Mouse (Mus musculus) neutrophil, adult 59 days (primary cell): Measurements from ENCODE around the gene Ada. TPM values are rescaled to one million over a fixed set of nuclear protein-coding genes. Genes with fewer than 3 reads are reported as not detected.

ENCODE experiments used
- total RNA-seq, 2 experiments: library from RNA; stranded (reverse); gene quantifications; 1 replicate in 1 of 2; 2 replicates in 1 of 2; pipeline ENCODE4 v1.2.4; 2023

Ada gene
- 10 to 100 TPM; 10.3 to 13.0 TPM for total RNA-seq

DNA sequence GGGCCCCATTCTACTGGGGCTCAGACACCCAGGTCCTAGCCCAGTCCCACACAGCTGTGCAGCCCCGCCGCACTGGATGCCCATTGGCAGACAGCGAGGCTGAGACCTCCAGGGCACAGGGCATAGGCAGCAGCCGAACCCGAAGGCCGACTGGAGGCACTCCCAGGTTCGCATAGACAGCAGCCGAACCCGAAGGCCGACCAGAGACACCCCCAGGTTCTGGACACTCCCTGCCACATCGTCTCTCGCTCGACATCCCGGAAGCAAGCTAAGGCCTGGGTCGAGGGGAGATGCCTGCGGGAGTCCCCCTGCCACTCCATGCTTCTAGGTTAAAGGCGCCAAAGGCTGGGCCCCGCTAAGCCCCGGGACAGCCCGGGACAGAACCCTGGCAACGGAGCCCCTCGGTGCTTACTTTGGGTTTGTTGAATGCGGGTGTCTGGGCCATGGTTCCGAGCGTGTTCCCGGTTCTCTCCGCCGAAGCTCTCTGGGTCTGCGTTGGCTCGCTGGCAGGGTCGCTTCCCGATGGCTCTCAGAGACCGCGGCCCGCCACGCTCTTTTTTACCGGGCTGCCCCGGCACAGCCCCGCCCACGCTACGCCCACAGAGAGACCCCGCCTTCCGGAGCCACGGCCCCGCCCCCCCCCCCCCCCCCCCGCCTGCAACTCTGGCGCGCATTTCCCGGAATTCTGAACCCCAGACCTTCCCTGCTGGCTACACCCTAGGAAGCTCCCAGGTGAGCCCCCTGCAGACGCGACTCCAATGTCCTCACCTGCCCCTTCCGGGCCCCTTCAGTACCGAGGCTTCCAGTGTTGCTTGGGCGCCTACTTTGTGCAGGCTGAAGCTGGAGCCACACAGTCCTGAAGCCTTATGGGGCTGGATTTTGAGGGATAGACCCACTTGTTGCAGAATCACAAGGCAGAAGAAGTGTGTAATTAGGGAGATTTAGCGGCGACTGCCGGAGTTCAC, at the start of gene Ada:
Ada (minus strand) TSS at position 593 of the 965 bp plus-strand sequence.

Other genes with a start within 250 kb of the Ada start
- gene Hnf4a, start 243.4 kb downstream of the Ada start, total RNA-seq: under 1 TPM; 0.07 to 0.09 TPM
- 10 to 100 TPM; 44.0 to 48.8 TPM for gene Ttpal, start 147.9 kb downstream of the Ada start, total RNA-seq
- 100 to 1,000 TPM; 418 to 463 TPM for gene Serinc3, start 105.1 kb downstream of the Ada start, total RNA-seq
- 10 to 100 TPM; 23.2 to 31.6 TPM for gene Pkig, start 91.9 kb downstream of the Ada start, total RNA-seq
- gene Ccn5, start 70.6 kb upstream of the Ada start, total RNA-seq: not detected
- not detected for gene Kcnk15, start 103.4 kb upstream of the Ada start, total RNA-seq
- gene Rims4, start 168.4 kb upstream of the Ada start, total RNA-seq: under 1 TPM; 0.27 to 0.31 TPM
- 100 to 1,000 TPM; 147 to 164 TPM for gene Ywhab, start 244.7 kb upstream of the Ada start, total RNA-seq